ENCODE assay signal across 9 mouse cellular contexts in genomic region chr10:107747566-107747965, GRCm38 (mm10). TPM values are rescaled to one million over a fixed set of nuclear protein-coding genes. Genes with fewer than 3 reads are reported as not detected.
DNase-seq lines count a peak whose midpoint lies in the region.
"Had no signal": no experiment of that assay in that cellular context is flagged by ENCODE, and none has a peak within 500 bp of the region (broad histone marks: within the 10 kb centered on the region; RNA-seq: fewer than 3 reads in every experiment).

No protein-coding gene starts in this region.

- 17% methylated on average over 5 of the region's 5 CpGs for WGBS in heart, embryonic 10.5 days

- DNase-seq in heart, postnatal 4 days, result peak; percentile 34
- no peak for DNase-seq in heart, embryonic 10.5 days (ENCODE audit: low spot score)
- DNase-seq in right cerebral cortex, adult 18-20 months, result peak; percentile 33
- DNase-seq in right cerebral cortex, postnatal 25 days, result no peak
- DNase-seq in embryo, embryonic 10 days (ENCODE audit: low spot score), result peak; percentile 67
- peak; percentile 55 for DNase-seq in lung, postnatal 10 days
- no peak for DNase-seq in thymus, postnatal 10 days (ENCODE audit: low spot score in 2 of 2)
- no peak for DNase-seq in adrenal gland, adult 8-10 months

- H3K4me1 ChIP-seq in heart, embryonic 10.5 days, result peaks cover 8% of the 10 kb centered on the region

- H3K36me3 ChIP-seq in heart, embryonic 10.5 days, result no peaks in the 10 kb centered on the region
- H3K36me3 ChIP-seq: hindbrain, embryonic 15.5 days had no signal

- H3K27me3 ChIP-seq in heart, embryonic 10.5 days (ENCODE audit: insufficient read depth, poor library complexity, severe bottlenecking), result no peaks in the 10 kb centered on the region
- H3K27me3 ChIP-seq: hindbrain, embryonic 15.5 days had no signal

- no peak overlapping the region for H3K27ac ChIP-seq in heart, embryonic 10.5 days
- H3K27ac ChIP-seq: hindbrain, embryonic 15.5 days had no signal

- no peak overlapping the region for H3K4me3 ChIP-seq in heart, embryonic 10.5 days
- H3K4me3 ChIP-seq: hindbrain, embryonic 15.5 days had no signal

- no peaks in the 10 kb centered on the region for H3K9me3 ChIP-seq in heart, embryonic 10.5 days
- H3K9me3 ChIP-seq: hindbrain, embryonic 15.5 days had no signal

RNA-seq across cellular contexts. Expression of gene Ptprq, which starts 27.7 kb away (rescaled TPM):
- total RNA-seq in heart, postnatal 4 days (2021), result under 1 TPM; 0.19 to 0.38 TPM
- polyA plus RNA-seq in heart, embryonic 10.5 days (2016; fragmentation: Nextera tagmentation; extraction: Ambion mirVana), result 0.03 TPM in 1 of 2 replicates, not detected in the other
- total RNA-seq in adrenal gland, adult 8-10 months (2022), result 1 to 10 TPM in 2 of 4 experiments, not detected in 2; 3.9 to 4.2 TPM

Comparison
In these comparisons a context has a peak if more than half of its experiments do, and no peak if none do; other contexts are left out.
1. DNase-seq: peak in heart, postnatal 4 days (single experiment), right cerebral cortex, adult 18-20 months (single experiment), embryo, embryonic 10 days (single experiment) and lung, postnatal 10 days (single experiment); none in heart, embryonic 10.5 days (single experiment), right cerebral cortex, postnatal 25 days (single experiment), thymus, postnatal 10 days (0 of 2) and adrenal gland, adult 8-10 months (single experiment).